Mouse (Mus musculus) small intestine, adult 2 months (tissue): ENCODE measurements around the gene Cib1.

ENCODE experiments used
- CTCF ChIP-seq: fragments of 200-500 bp; IDR thresholded peaks from 2 replicates; pipeline ENCODE4 v1.5.1; 2012; ENCODE audit warnings: low read depth, mild to moderate bottlenecking, control low read depth, inconsistent platforms, low read length, moderate library complexity, mixed read lengths; ENCODE audit not compliant: insufficient replicate concordance, insufficient read length; ENCODE audit errors: extremely low read depth
- POLR2A ChIP-seq: fragments of 200-500 bp; IDR thresholded peaks from 2 replicates; pipeline ENCODE4 v1.6.1; 2012; ENCODE audit warnings: low read depth, mild to moderate bottlenecking, control low read depth, inconsistent platforms, low read length, moderate library complexity

DNA sequence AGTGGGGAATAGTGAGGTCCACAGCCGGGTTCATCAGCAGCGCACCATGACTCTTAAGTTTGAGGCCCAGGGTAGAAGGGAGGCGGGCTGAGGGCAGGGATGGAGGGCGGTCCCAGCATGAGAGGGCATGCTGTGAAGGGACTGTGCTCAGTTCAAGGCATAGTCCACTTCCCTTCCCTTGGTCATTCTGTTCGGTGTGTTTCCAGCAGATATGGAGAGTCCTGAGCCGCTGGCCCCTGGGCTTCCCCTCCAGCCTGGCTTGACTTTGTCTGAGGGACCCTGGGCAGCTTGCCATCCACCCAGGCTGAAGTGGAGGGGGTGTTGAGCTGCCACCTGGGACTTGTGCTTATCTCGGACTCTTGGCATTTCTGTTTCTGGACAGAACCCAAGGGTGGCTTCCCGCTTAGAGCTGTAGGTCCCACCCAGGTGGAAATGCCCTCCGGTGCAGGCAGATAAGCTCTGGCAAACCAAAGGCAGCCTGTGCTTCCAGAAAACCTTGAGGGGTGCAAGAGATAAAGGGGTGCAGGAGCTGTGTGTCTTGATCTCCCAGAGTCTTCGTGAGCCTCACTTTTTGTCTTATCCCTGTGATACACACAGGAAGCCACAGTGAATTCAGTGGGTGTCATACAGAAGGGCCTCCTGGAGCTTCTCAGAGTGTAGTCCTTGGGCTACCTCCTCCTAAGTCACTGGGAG, 23.7 kb downstream of the Cib1 start:
- no peak for TF ChIP-seq CTCF
- TF ChIP-seq POLR2A: no peak
